Mouse (Mus musculus) liver, embryonic 16.5 days (tissue): ENCODE data around the gene Myo16. TPM values are rescaled to one million over a fixed set of nuclear protein-coding genes. Genes with fewer than 3 reads are reported as not detected.
A peak's percentile ranks its signal among the peaks of the same experiment; 100 is the strongest.

Experiments
- ATAC-seq: fragments of 200-750 bp; cut with Nextera tagmentation; 2 replicates; pipeline ENCODE4 v1.8.0; 2017; ENCODE audit warnings: low read depth, mild to moderate bottlenecking, moderate number of reproducible peaks, moderate library complexity
- H3K27ac ChIP-seq: fragments of 300-500 bp; sonication (generic); 2 replicates; pipeline ENCODE4 v1.5.1; 2014; ENCODE audit warnings: mild to moderate bottlenecking, low read length
- H3K27me3 ChIP-seq: fragments of 300-500 bp; sonication (generic); 2 replicates; pipeline ENCODE4 v1.6.1; 2014; ENCODE audit warnings: low read depth, low read length, mixed read lengths; ENCODE audit not compliant: control insufficient read depth, insufficient read depth
- H3K36me3 ChIP-seq: fragments of 300-500 bp; sonication (generic); 2 replicates; pipeline ENCODE4 v1.6.1; 2014; ENCODE audit warnings: mild to moderate bottlenecking; ENCODE audit not compliant: control insufficient read depth, insufficient read depth
- H3K4me1 ChIP-seq: fragments of 300-500 bp; sonication (generic); 2 replicates; pipeline ENCODE4 v1.6.1; 2014; ENCODE audit warnings: low read depth, low read length, mixed read lengths; ENCODE audit not compliant: control insufficient read depth
- H3K4me2 ChIP-seq: fragments of 300-500 bp; sonication (generic); 2 replicates; pipeline ENCODE4 v1.6.1; 2014; ENCODE audit warnings: low read depth, low read length, mixed read lengths
- H3K4me3 ChIP-seq: fragments of 300-500 bp; sonication (generic); 2 replicates; pipeline ENCODE4 v1.5.1; 2014; ENCODE audit warnings: low read depth, mild to moderate bottlenecking, low read length
- H3K9ac ChIP-seq: fragments of 300-500 bp; sonication (generic); 2 replicates; pipeline ENCODE4 v1.6.1; 2014; ENCODE audit warnings: low read depth, low read length
- H3K9me3 ChIP-seq: fragments of 300-500 bp; sonication (generic); replicated peaks from 2 replicates; pipeline ENCODE4 v1.6.1; 2016; ENCODE audit warnings: low read length; ENCODE audit not compliant: control insufficient read depth
- WGBS: fragments of 180-500 bp; shearing (Covaris S2); extraction: QIAGEN DNeasy Blood & Tissue Kit; methylation state at CpG from one replicate; pipeline ENCODE4 v1.1.7; 2014; ENCODE audit not compliant: insufficient replicate concordance; 5-methylcytosine and 5-hydroxymethylcytosine counted together
- polyA plus RNA-seq: library from polyadenylated mRNA; unstranded; fragments of >200 nt; fragmentation: Nextera tagmentation; extraction: Ambion mirVana; gene quantifications from 2 replicates; pipeline ENCODE4 v1.2.1, GENCODE M21; 2015

Gene Myo16
- polyA plus RNA-seq, 1 experiment from 2014 or later = 0.02 TPM

GRCm38 (mm10) chr8:10664861-10665543 is 511.3 kb downstream of the Myo16 start:
- no peaks in the 10 kb centered on the region for H3K27me3 ChIP-seq
- H3K27ac ChIP-seq = no peak overlapping the region
- H3K4me2 ChIP-seq = no peak overlapping the region
- no peak overlapping the region for H3K4me3 ChIP-seq
- 43% methylated on average over 13 of the region's 13 CpGs for WGBS
- no peaks in the 10 kb centered on the region; the same call in 1 of the 2 replicates for H3K9me3 ChIP-seq
- no peaks in the 10 kb centered on the region for H3K36me3 ChIP-seq
- ATAC-seq = no peak
- H3K9ac ChIP-seq = no peak overlapping the region
- H3K4me1 ChIP-seq = peaks cover 3% of the 10 kb centered on the region; the same call in 1 of the 2 replicates

GRCm38 (mm10) chr8:10665821-10666283 is 512.1 kb downstream of the Myo16 start:
- no peak for ATAC-seq
- H3K36me3 ChIP-seq = no peaks in the 10 kb centered on the region
- WGBS = 31% methylated on average over 4 of the region's 4 CpGs
- H3K27me3 ChIP-seq = no peaks in the 10 kb centered on the region
- H3K9me3 ChIP-seq = no peaks in the 10 kb centered on the region; the same call in 1 of the 2 replicates
- no peak overlapping the region for H3K4me2 ChIP-seq
- peaks cover 2% of the 10 kb centered on the region; the same call in 1 of the 2 replicates for H3K4me1 ChIP-seq
- no peak overlapping the region for H3K9ac ChIP-seq
- H3K27ac ChIP-seq = no peak overlapping the region
- no peak overlapping the region for H3K4me3 ChIP-seq

GRCm38 (mm10) chr8:10671862-10672548 is 518.3 kb downstream of the Myo16 start:
- Histone ChIP-seq H3K36me3 (no peaks in the 10 kb centered on the region), H3K4me1 (no peaks in the 10 kb centered on the region), H3K9me3 (no peaks in the 10 kb centered on the region), H3K4me2 (no peak overlapping the region), H3K9ac (no peak overlapping the region), H3K4me3 (no peak overlapping the region), H3K27me3 (no peaks in the 10 kb centered on the region; the same call in 1 of the 2 replicates), H3K27ac (no peak overlapping the region)
- ATAC-seq = no peak
- 42% methylated on average over 2 of the region's 2 CpGs for WGBS

GRCm38 (mm10) chr8:10677840-10678410 is 524.2 kb downstream of the Myo16 start:
- WGBS = 69% methylated on average over 9 of the region's 9 CpGs
- no peak for ATAC-seq

GRCm38 (mm10) chr8:10681926-10682325 is 528.2 kb downstream of the Myo16 start:
- Histone ChIP-seq H3K36me3 (no peaks in the 10 kb centered on the region), H3K4me2 (no peak overlapping the region), H3K4me3 (no peak overlapping the region), H3K4me1 (no peaks in the 10 kb centered on the region), H3K27me3 (no peaks in the 10 kb centered on the region), H3K9ac (no peak overlapping the region), H3K9me3 (no peaks in the 10 kb centered on the region), H3K27ac (no peak overlapping the region)
- WGBS = 61% methylated on average over 7 of the region's 7 CpGs
- no peak for ATAC-seq

More at GRCm38 (mm10) chr8:10677840-10678410, 524.2 kb downstream of the Myo16 start:
- Histone ChIP-seq H3K4me1 (no peaks in the 10 kb centered on the region), H3K9ac (no peak overlapping the region), H3K9me3 (no peaks in the 10 kb centered on the region), H3K4me2 (no peak overlapping the region), H3K27ac (no peak overlapping the region), H3K27me3 (no peaks in the 10 kb centered on the region; the same call in 1 of the 2 replicates), H3K36me3 (no peaks in the 10 kb centered on the region), H3K4me3 (no peak overlapping the region)

- Histone ChIP-seq H3K27ac (no peak overlapping the region), H3K4me1 (no peaks in the 10 kb centered on the region), H3K9me3 (no peaks in the 10 kb centered on the region), H3K9ac (no peak overlapping the region), H3K27me3 (no peaks in the 10 kb centered on the region), H3K4me3 (no peak overlapping the region), H3K36me3 (no peaks in the 10 kb centered on the region), H3K4me2 (no peak overlapping the region)
- 19% methylated on average over 8 of the region's 8 CpGs for WGBS
- peak; percentile 55 for ATAC-seq
These were observed 529.4 kb downstream of the Myo16 start for GRCm38 (mm10) chr8:10683088-10683487.

Other genes with a start within 250 kb of the Myo16 start
- 0.81 and 0.90 TPM in 2 replicates for gene Lig4, start 176.2 kb upstream of the Myo16 start, polyA plus RNA-seq
- gene Abhd13, start 176.2 kb upstream of the Myo16 start, polyA plus RNA-seq = 4.2 and 4.4 TPM in 2 replicates
- gene Tnfsf13b, start 147.4 kb upstream of the Myo16 start, polyA plus RNA-seq = 0.61 and 0.78 TPM in 2 replicates